Mouse (Mus musculus) megakaryocyte, embryonic 14.5 days (primary cell): Measurements from ENCODE around the gene Ndufv1.

Experiments
- FLI1 ChIP-seq: IDR thresholded peaks from 2 replicates; pipeline ENCODE4 v1.6.1; 2012; ENCODE audit warnings: low read length, inconsistent platforms, mixed read lengths
- GATA1 ChIP-seq: IDR thresholded peaks from 3 replicates; pipeline ENCODE4 v1.6.1; 2012; ENCODE audit warnings: mixed read lengths, low read length, inconsistent platforms, borderline replicate concordance

GRCm38 (mm10) chr19:4056727-4057126, 44.1 kb upstream of the Ndufv1 start:
- TF ChIP-seq GATA1 = no peak
- TF ChIP-seq FLI1 = no peak
